Mouse (Mus musculus) cerebellum, adult 2 months (tissue): ENCODE measurements around the gene Casq1.

Experiments
- CTCF ChIP-seq: fragments of 200-500 bp; IDR thresholded peaks from 2 replicates; pipeline ENCODE4 v1.5.1; 2011; ENCODE audit warnings: low read depth, mild to moderate bottlenecking, control low read depth, low read length, moderate library complexity, borderline replicate concordance; ENCODE audit not compliant: insufficient read depth
- POLR2A ChIP-seq: fragments of 200-500 bp; IDR thresholded peaks from 2 replicates; pipeline ENCODE4 v1.6.1; 2011; ENCODE audit warnings: low read length, control low read depth, borderline replicate concordance; ENCODE audit not compliant: insufficient read depth

- TF ChIP-seq CTCF (no peak), POLR2A (no peak)
Measured at GRCm38 (mm10) chr1:172229215-172229614, 9.5 kb upstream of the Casq1 start.
